In the genomic region with DNA sequence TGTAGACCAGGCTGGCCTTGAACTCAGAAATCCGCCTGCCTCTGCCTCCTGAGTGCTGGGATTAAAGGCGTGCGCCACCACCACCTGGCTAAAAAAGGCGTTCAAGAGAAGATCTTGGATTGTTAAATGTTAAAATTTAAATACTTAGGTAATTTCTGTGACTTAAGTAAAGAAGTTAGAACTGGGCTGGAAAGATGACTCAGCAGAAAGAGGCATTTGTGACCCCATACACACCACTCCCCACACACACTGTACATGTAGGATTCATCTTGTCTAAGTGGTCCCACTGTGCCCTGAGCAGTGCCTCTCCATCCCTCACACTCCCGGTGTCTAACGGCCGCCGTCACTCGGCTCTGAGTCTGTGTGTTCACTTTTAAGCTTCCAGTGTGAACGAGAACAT, we compare ENCODE assay signal across 24 mouse cellular contexts. TPM values are rescaled to one million over a fixed set of nuclear protein-coding genes. Genes with fewer than 3 reads are reported as not detected.
DNase-seq lines count a peak whose midpoint lies in the region; ATAC-seq and TF ChIP-seq lines count a peak whose summit lies in the region.
"Had no signal": no experiment of that assay in that cellular context is flagged by ENCODE, and none has a peak within 500 bp of the region (broad histone marks: within the 10 kb centered on the region; RNA-seq: fewer than 3 reads in every experiment).

No protein-coding gene starts in this region.

- no peak for DNase-seq in CH12.LX (ENCODE audit: extremely low read depth)
- DNase-seq in ES-E14 (ENCODE audit: low read depth, low spot score), result no peak
- peak; percentile 20 for DNase-seq in R1 (ENCODE audit: low read depth, low spot score)
- no peak for DNase-seq in left cerebral cortex, postnatal 14 days (ENCODE audit: low spot score in 2 of 2)
- DNase-seq in kidney, postnatal 10 days, result no peak
- no peak for DNase-seq in gastrocnemius, postnatal 25 days
- DNase-seq: adrenal gland, adult 8-10 months; adrenal gland, postnatal 14 days; adrenal gland, postnatal 36 days; cerebellum, adult 11-12 months; cerebellum, adult 2 months; cerebellum, adult 9-10 months; cerebellum, postnatal 10 days; cerebellum, postnatal 25 days had no signal

- H3K4me3 ChIP-seq in CH12.LX (replicated peaks in 1 of 3; ENCODE audit: low read depth in 2 of 3, low read length in 2 of 3, poor library complexity in 1 of 3), result no peak overlapping the region
- no peak overlapping the region for H3K4me3 ChIP-seq in ES-E14 (ENCODE audit: insufficient read depth in 1 of 2, low read depth in 1 of 2, low read length in 2 of 2, poor library complexity in 1 of 2, severe bottlenecking in 1 of 2)
- H3K4me3 ChIP-seq: embryonic facial prominence, embryonic 10.5 days; embryonic facial prominence, embryonic 12.5 days; erythroblast, embryonic 14.5 days; forebrain, embryonic 10.5 days; forebrain, embryonic 12.5 days had no signal

- no peak overlapping the region for H3K4me2 ChIP-seq in CH12.LX (ENCODE audit: insufficient read depth, low read depth, poor library complexity, severe bottlenecking)
- H3K4me2 ChIP-seq: embryonic facial prominence, embryonic 12.5 days; forebrain, embryonic 12.5 days had no signal

- peak; percentile 39; the same call in 1 of the 2 replicates for ATAC-seq in erythroblast, adult 5-6 weeks (replicated peaks; ENCODE audit: low FRiP score, poor library complexity, severe bottlenecking)
- ATAC-seq: activated CD4-positive, CD25-positive, alpha-beta regulatory T cell, adult 4 months; forebrain, embryonic 14.5 days; forebrain, embryonic 16.5 days; Patski had no signal

- TF ChIP-seq RAD21 in CH12.LX (IDR thresholded peaks at IDR 0.05; ENCODE audit: low read depth, low read length), result no peak

- no peaks in the 10 kb centered on the region for H3K27me3 ChIP-seq in CH12.LX (replicated peaks)
- H3K27me3 ChIP-seq: embryonic facial prominence, embryonic 12.5 days; forebrain, embryonic 12.5 days; Patski had no signal

- TF ChIP-seq EP300 in CH12.LX (IDR thresholded peaks at IDR 0.05; ENCODE audit: low read length), result no peak

- intact Hi-C loops in left cerebral cortex, postnatal 14 days (cut with DNase I), result no loop called here

- no peak for TF ChIP-seq CTCF in CH12.LX (conservative IDR thresholded peaks at IDR 0.05 in 1 of 2, IDR thresholded peaks at IDR 0.05 in 1 of 2; ENCODE audit: low read depth in 2 of 2, low read length in 2 of 2)

- in situ Hi-C loops in CH12.LX (cut with MboI; ENCODE audit: low pct_ligation_motif_present, low pct_unique_long_range_greater_than_20kb, low sequenced_read_pairs) (loop anchor here (25.0 kb wide), 1 partner anchor 444 kb away; a partner anchor contains a TSS), ES-E14 (cut with MboI; ENCODE audit: low sequenced_read_pairs in 2 of 2, unreplicated experiment in 2 of 2) (no loop called here)

- H3K4me1 ChIP-seq in CH12.LX (ENCODE audit: control insufficient read depth in 1 of 2, insufficient read depth in 2 of 2) (peaks cover 2 to 15% of the 10 kb centered on the region in 2 experiments), ES-E14 (ENCODE audit: control insufficient read depth in 2 of 2, insufficient read depth in 2 of 2, low read length in 2 of 2, poor library complexity in 1 of 2) (peaks cover 3 to 4% of the 10 kb centered on the region in 2 experiments; a peak in 2 of 4 replicates)
- H3K4me1 ChIP-seq: embryonic facial prominence, embryonic 12.5 days; forebrain, embryonic 10.5 days; forebrain, embryonic 12.5 days had no signal

- H3K9ac ChIP-seq in CH12.LX (ENCODE audit: insufficient read depth, low read depth) (no peak overlapping the region), ES-E14 (ENCODE audit: insufficient read depth, low read depth, low read length, poor library complexity, severe bottlenecking) (no peak overlapping the region)
- H3K9ac ChIP-seq: embryonic facial prominence, embryonic 12.5 days; forebrain, embryonic 12.5 days had no signal

- dilution Hi-C loops in CH12.LX (cut with MboI; ENCODE audit: extremely low pct_ligation_motif_present, extremely low pct_unique_long_range_greater_than_20kb, low sequenced_read_pairs), result no loop called here

- TF ChIP-seq POLR2A in CH12.LX (IDR thresholded peaks at IDR 0.05; ENCODE audit: low read depth, low read length), result no peak

- H3K79me2 ChIP-seq in CH12.LX (replicated peaks; ENCODE audit: control insufficient read depth, extremely low read depth, insufficient read depth, poor library complexity, severe bottlenecking), result no peaks in the 10 kb centered on the region

- peaks cover 46 to 83% of the 10 kb centered on the region in 2 experiments for H3K36me3 ChIP-seq in CH12.LX (replicated peaks in 1 of 2; ENCODE audit: control insufficient read depth in 1 of 2, insufficient read depth in 1 of 2, low read length in 1 of 2)
- peaks cover 6% of the 10 kb centered on the region for H3K36me3 ChIP-seq in ES-E14 (ENCODE audit: control insufficient read depth, insufficient read depth, low read length, poor library complexity, severe bottlenecking)

- H3K9me3 ChIP-seq in CH12.LX (replicated peaks; ENCODE audit: low read length) (no peaks in the 10 kb centered on the region), ES-E14 (ENCODE audit: control insufficient read depth, insufficient read depth, low read depth, low read length) (no peaks in the 10 kb centered on the region)
- H3K9me3 ChIP-seq: embryonic facial prominence, embryonic 10.5 days; embryonic facial prominence, embryonic 12.5 days; forebrain, embryonic 10.5 days; forebrain, embryonic 12.5 days had no signal

- H3K27ac ChIP-seq in CH12.LX (ENCODE audit: insufficient read depth, low read depth) (peak overlapping the region; percentile 69), ES-E14 (ENCODE audit: insufficient read depth, low read depth, low read length, poor library complexity, severe bottlenecking) (no peak overlapping the region; the same call in 1 of the 2 replicates)
- H3K27ac ChIP-seq: embryonic facial prominence, embryonic 10.5 days; embryonic facial prominence, embryonic 12.5 days; forebrain, embryonic 10.5 days; forebrain, embryonic 12.5 days had no signal

TF ChIP-seq in CH12.LX, 34 proteins besides CTCF, POLR2A, EP300 and RAD21:
- TF ChIP-seq MAFK (IDR thresholded peaks at IDR 0.05; ENCODE audit: insufficient replicate concordance, low read length) (peak; percentile 74; the same call in 1 of the 2 replicates), TBP (conservative IDR thresholded peaks at IDR 0.05; ENCODE audit: low read depth, low read length) (no peak)
TF ChIP-seq in CH12.LX: peak in this region for 1.

TF ChIP-seq in ES-E14, 5 proteins besides CTCF, POLR2A, EP300 and RAD21:
- no peak for TF ChIP-seq HCFC1 (IDR thresholded peaks at IDR 0.05; ENCODE audit: borderline replicate concordance, insufficient read depth, low read length)
- TF ChIP-seq CHD2 (IDR thresholded peaks at IDR 0.05; ENCODE audit: low read depth, low read length), result no peak
- TF ChIP-seq MAFK (IDR thresholded peaks at IDR 0.05; ENCODE audit: insufficient read depth, low read depth, low read length), result peak; percentile 81
- no peak for TF ChIP-seq ZC3H11A (IDR thresholded peaks at IDR 0.05; ENCODE audit: borderline replicate concordance, low read depth, low read length)

RNA-seq across cellular contexts. Expression of a gene that starts 17.8 kb away (rescaled TPM):
- total RNA-seq in CH12.LX (2012; rRNA removed) (41.8 and 45.1 TPM in 2 replicates), CH12.LX (2014; rRNA removed) (68.1 and 68.5 TPM in 2 replicates), ES-E14 (2012; rRNA removed) (21.7 and 38.8 TPM in 2 replicates)
- polyA plus RNA-seq in CH12.LX (2012; ENCODE audit: insufficient read length, low read depth), result 28.8 and 34.6 TPM in 2 replicates
- 11.9 and 18.1 TPM in 2 replicates for total RNA-seq in erythroblast, adult 5-6 weeks (2015; ENCODE audit: low replicate concordance)
- total RNA-seq in erythroblast, adult 5-6 weeks (2017; ENCODE audit: low replicate concordance), result 5.0 and 8.1 TPM in 2 replicates
- total RNA-seq in left cerebral cortex, postnatal 14 days (2021), result 10 to 100 TPM; 31.3 to 31.6 TPM
- 10 to 100 TPM; 30.6 to 31.5 TPM for total RNA-seq in gastrocnemius, postnatal 25 days (2021)

RNA-seq across cellular contexts. Expression of a gene that starts 55.7 kb away (rescaled TPM):
- total RNA-seq in CH12.LX (2012; rRNA removed) (1.3 and 1.5 TPM in 2 replicates), CH12.LX (2014; rRNA removed) (0.32 and 0.38 TPM in 2 replicates), ES-E14 (2012; rRNA removed) (4.1 and 12.2 TPM in 2 replicates)
- polyA plus RNA-seq in CH12.LX (2012; ENCODE audit: insufficient read length, low read depth), result 0.78 and 0.81 TPM in 2 replicates
- 0.84 TPM in 1 of 2 replicates, not detected in the other for total RNA-seq in erythroblast, adult 5-6 weeks (2015; ENCODE audit: low replicate concordance)
- not detected in 2 replicates for total RNA-seq in erythroblast, adult 5-6 weeks (2017; ENCODE audit: low replicate concordance)
- total RNA-seq in left cerebral cortex, postnatal 14 days (2021), result 1 to 10 TPM in 1 of 2 experiments, under 1 TPM in 1; 0.91 to 1.1 TPM
- total RNA-seq in gastrocnemius, postnatal 25 days (2021), result under 1 TPM; 0.20 to 0.32 TPM
- polyA plus RNA-seq: erythroblast, embryonic 14.5 days had no signal

RNA-seq across cellular contexts. Expression of a gene that starts 55.8 kb away (rescaled TPM):
- total RNA-seq in CH12.LX (2012; rRNA removed) (19.7 and 21.2 TPM in 2 replicates), CH12.LX (2014; rRNA removed) (17.8 and 19.1 TPM in 2 replicates), ES-E14 (2012; rRNA removed) (23.7 and 43.8 TPM in 2 replicates)
- polyA plus RNA-seq in CH12.LX (2012; ENCODE audit: insufficient read length, low read depth), result 22.1 and 25.4 TPM in 2 replicates
- 1.0 TPM in 1 of 2 replicates, not detected in the other for total RNA-seq in erythroblast, adult 5-6 weeks (2015; ENCODE audit: low replicate concordance)
- not detected in 2 replicates for total RNA-seq in erythroblast, adult 5-6 weeks (2017; ENCODE audit: low replicate concordance)
- 10 to 100 TPM in 1 of 2 experiments, 1 to 10 TPM in 1; 9.1 to 11.0 TPM for total RNA-seq in left cerebral cortex, postnatal 14 days (2021)
- 1 to 10 TPM; 2.9 to 3.8 TPM for total RNA-seq in gastrocnemius, postnatal 25 days (2021)

RNA-seq across cellular contexts. Expression of a gene that starts 57.0 kb away (rescaled TPM):
- total RNA-seq in CH12.LX (2012; rRNA removed) (6.3 and 7.2 TPM in 2 replicates), CH12.LX (2014; rRNA removed) (4.6 and 5.5 TPM in 2 replicates), ES-E14 (2012; rRNA removed) (9.3 and 10.9 TPM in 2 replicates)
- polyA plus RNA-seq in CH12.LX (2012; ENCODE audit: insufficient read length, low read depth), result 12.0 and 16.8 TPM in 2 replicates
- total RNA-seq in erythroblast, adult 5-6 weeks (2015; ENCODE audit: low replicate concordance), result 4.2 and 7.3 TPM in 2 replicates
- total RNA-seq in erythroblast, adult 5-6 weeks (2017; ENCODE audit: low replicate concordance), result 2.0 and 2.6 TPM in 2 replicates
- total RNA-seq in left cerebral cortex, postnatal 14 days (2021), result 10 to 100 TPM; 20.9 to 24.4 TPM
- 10 to 100 TPM; 33.2 to 33.3 TPM for total RNA-seq in gastrocnemius, postnatal 25 days (2021)

RNA-seq across cellular contexts. Expression of a gene that starts 57.0 kb away (rescaled TPM):
- total RNA-seq in CH12.LX (2012; rRNA removed) (79.3 and 91.9 TPM in 2 replicates), CH12.LX (2014; rRNA removed) (258 and 264 TPM in 2 replicates), ES-E14 (2012; rRNA removed) (86.0 and 86.1 TPM in 2 replicates)
- polyA plus RNA-seq in CH12.LX (2012; ENCODE audit: insufficient read length, low read depth), result 129 and 171 TPM in 2 replicates
- 46.6 and 58.4 TPM in 2 replicates for total RNA-seq in erythroblast, adult 5-6 weeks (2015; ENCODE audit: low replicate concordance)
- 10.6 and 21.3 TPM in 2 replicates for total RNA-seq in erythroblast, adult 5-6 weeks (2017; ENCODE audit: low replicate concordance)
- total RNA-seq in left cerebral cortex, postnatal 14 days (2021), result 10 to 100 TPM; 73.8 to 74.4 TPM
- 100 to 1,000 TPM; 372 to 421 TPM for total RNA-seq in gastrocnemius, postnatal 25 days (2021)
